Mouse (Mus musculus) c-Kit-positive CD71-positive TER-119-positive erythroid progenitor cells, embryonic 14.5 days (primary cell): ENCODE measurements around the gene Col12a1.

Experiments
- DNase-seq: peaks from one replicate; pipeline ENCODE4 v3.0.0-alpha.2; 2013; ENCODE audit warnings: low spot score

The Col12a1 gene

DNA sequence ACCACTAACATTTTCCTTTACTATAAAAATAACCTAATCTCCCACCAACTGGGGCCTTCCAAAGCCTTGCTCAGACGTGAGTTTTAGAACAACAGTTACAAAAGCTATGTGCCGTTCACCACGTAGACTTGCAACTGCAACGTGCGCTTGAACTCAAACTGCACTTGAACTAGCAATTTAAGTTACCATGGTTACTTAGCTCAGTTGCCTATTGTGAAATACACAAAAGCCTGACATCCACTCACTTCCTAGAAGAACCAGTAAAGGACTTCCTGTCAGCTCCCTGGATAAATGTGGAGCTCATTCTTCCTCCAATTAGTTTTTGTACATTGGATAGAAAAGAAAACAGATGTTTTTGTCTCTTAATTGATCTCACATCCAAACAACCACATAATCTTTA, 112.9 kb downstream of the Col12a1 start:
- no peak for DNase-seq

DNA sequence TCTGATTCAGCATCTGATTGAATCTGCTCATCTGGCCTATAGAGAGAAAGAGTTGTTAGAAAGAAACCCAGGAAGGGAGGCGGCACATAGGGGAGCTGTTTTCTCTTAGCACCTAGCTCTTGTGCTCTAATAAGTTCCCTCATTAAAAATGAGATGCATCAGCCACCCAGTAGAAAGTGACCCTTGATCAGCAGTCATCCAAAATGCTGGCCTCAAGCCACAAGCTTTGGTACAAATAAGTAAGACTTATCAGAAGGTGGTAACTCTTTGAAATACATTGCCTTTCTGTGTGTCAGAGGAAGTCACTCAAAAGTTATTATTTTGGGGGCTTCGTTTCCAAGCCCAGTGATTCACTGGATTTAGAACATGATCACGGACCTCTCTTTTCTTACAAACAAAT, 114.1 kb downstream of the Col12a1 start:
- DNase-seq: no peak

DNA sequence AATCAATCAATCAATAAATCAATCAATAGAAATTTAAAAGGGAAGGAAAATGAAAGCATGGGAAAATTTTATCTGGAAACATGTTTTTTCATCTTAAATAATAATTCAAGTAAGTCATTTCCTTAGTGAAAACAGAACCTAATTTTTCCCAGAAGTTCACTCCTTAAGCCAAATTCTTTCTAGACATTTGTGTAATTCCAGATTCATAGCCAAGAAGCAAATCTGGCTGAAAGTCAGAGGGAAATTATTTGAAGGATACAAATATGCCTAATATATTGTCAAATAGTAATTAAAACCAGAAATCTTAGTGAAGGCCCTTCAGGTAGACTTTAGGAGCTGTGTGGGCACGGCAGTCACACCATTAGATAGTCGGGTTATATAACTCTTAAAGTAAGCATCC, 115.2 kb downstream of the Col12a1 start:
- no peak for DNase-seq

DNA sequence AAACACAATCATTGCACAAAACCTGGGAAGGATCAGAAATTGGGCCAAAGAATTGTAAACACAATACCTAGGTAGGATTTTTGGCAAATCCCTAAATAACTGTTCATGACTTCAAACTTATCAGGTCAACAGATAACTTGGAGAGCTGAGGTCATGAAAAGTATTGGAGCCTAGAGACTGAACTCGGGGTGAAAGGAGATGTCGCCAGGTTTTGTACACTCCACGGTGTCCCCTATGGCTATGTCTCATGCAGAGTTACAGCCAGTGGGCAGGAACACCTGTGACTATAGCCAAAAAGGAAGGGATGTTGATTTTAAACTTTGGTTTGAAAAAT, 118.4 kb downstream of the Col12a1 start:
- DNase-seq: no peak

DNA sequence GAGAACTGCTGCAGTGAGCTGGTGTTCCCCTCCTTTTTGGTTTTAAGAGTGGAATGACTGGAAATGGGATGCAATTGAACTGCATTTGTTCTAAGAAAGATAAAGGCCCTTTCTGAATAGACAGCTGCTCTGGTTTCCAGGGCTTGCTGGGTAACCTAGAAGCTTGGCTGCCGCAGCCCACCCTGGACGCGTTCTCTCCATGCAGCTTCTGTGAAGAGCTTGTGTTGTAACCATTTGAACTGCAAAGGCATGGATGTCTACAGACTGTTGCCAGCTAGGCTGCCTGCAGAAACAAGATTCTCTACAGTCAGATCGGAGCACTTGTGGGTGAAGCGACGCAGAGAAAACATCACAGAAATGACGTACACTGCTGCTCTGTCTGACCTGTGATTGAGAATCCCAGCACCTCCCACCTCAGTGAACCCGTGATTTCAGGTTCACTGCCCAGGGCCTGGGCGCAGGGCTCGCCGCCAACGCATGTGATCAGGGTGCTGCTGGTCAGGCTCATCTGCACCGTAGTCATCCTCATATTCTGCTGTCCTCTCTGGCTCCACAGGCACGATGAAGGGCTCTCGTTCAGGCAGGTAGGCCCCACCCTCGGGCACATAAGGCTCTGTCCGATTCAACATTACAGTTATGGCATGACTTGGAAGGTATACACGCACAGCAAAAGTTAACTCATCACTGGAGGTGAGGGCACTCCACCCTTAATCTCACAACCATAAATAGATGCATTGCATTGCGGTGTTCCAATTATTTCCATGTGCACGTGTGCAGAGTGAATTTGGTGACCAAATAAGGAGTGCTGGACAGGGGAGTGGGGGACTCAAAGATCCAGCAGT, 119.0 kb downstream of the Col12a1 start:
- DNase-seq: no peak

DNA sequence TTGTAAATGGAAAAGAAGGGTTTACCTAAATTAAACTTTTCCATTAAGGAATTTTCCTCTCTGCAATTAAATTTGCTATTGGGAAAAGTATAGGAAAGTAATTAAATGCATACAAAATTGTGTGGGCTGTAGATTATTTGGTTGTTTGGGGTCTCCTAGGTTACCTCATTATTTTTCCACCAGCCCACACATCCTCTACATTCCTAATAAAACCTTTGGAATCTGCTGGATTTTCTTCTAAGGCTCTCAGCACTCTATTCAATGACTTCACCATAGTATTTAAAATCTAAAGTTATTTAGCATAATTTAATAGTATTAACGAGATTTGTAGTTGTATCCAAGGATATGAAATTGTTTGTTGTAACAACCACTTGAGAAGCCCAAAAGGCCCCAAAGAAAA, 120.1 kb downstream of the Col12a1 start:
- DNase-seq: no peak

DNA sequence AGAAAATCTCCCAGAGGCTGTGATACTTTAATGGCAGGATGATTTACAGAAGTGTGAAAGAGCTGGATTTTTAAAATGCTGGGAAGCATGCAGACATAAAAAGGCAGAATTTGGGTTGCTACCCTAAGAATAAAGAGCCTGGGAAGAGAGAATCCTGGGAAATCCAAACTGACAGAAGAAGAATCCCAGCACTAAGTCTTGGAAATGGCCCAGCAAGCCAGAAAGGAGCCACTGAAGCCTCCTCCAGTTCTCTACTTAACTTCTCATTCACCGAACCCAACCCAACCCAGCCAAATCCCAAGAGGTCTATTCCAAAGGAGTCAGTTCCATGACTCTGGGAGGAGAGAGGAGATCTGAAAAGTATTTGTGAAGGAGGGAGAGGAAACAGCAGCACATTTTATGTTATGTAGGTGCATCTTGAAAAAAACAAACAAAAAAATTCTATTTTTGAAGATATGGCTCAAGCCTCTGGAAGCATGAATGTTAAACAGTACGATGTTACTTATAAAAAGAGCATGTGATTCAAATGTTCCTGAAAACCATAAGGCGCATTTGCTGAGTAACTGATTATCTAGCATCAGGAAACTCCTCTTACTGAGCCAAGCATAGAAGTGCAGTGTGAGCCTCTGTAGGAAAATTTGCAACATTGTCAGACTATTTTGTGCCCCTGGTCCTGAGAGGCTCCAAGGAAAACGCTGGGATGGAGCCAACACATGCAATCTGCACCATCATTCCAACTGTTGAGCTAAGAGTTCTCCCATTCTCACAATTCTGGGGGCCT, 132.0 kb downstream of the Col12a1 start:
- DNase-seq: no peak

- DNase-seq: no peak
Observed at GRCm38 (mm10) chr9:79566838-79567237, 151.8 kb downstream of the Col12a1 start.

- DNase-seq: no peak
Observed at GRCm38 (mm10) chr9:79553297-79553696, 165.3 kb downstream of the Col12a1 start.
